Mouse (Mus musculus) erythroblast, embryonic 14.5 days (primary cell): ENCODE measurements around the gene D17H6S53E.

ENCODE experiments used
- GATA1 ChIP-seq: IDR thresholded peaks from 2 replicates; pipeline ENCODE4 v1.6.1; 2012; ENCODE audit warnings: low read length, inconsistent platforms, mixed read lengths
- TAL1 ChIP-seq: IDR thresholded peaks from 3 replicates; pipeline ENCODE4 v1.6.1; 2012; ENCODE audit warnings: low read length, inconsistent platforms, mixed read lengths

DNA sequence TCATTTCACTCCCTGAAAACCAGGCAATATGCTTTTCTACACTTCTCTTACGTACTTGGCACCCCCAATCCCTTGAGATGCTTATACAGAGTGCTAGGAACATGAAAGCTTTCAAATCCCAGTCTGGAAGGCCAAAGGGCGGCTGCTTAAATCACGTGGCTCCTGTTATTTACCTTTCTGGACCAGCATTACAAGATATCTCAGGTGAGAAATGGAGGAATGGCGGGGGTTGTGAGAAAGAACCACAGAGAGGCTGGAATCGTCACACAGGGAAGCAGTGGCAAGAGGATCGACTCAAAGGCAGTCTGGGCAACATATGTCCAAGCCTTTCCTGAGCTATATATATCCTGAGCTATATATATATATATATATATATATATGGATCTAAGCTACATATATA lies 595 bp upstream of the D17H6S53E start:
- TF ChIP-seq GATA1 (no peak), TAL1 (no peak)
